Mouse (Mus musculus) ES-Bruce4 (cell line): ENCODE results near the gene Ganab. TPM values are rescaled to one million over a fixed set of nuclear protein-coding genes. Genes with fewer than 3 reads are reported as not detected.

Experiments
- H3K27ac ChIP-seq: 2 replicates; pipeline ENCODE4 v1.5.1; 2012; ENCODE audit warnings: low read length, inconsistent platforms; ENCODE audit not compliant: insufficient read depth
- H3K27me3 ChIP-seq: 2 replicates; pipeline ENCODE4 v1.6.1; 2012; ENCODE audit warnings: mild to moderate bottlenecking, low read length, inconsistent platforms; ENCODE audit not compliant: control insufficient read depth, poor library complexity, insufficient read depth, severe bottlenecking
- H3K36me3 ChIP-seq: 2 replicates; pipeline ENCODE4 v1.6.1; 2012; ENCODE audit warnings: inconsistent platforms, mild to moderate bottlenecking, low read length, moderate library complexity; ENCODE audit not compliant: control insufficient read depth, poor library complexity, insufficient read depth, severe bottlenecking
- H3K4me1 ChIP-seq: one replicate; pipeline ENCODE4 v1.8.1; 2011; ENCODE audit warnings: low read length; ENCODE audit not compliant: control insufficient read depth, insufficient read depth
- H3K4me3 ChIP-seq: 2 replicates; pipeline ENCODE4 v1.5.1; 2011; ENCODE audit warnings: low read depth, mild to moderate bottlenecking, low read length
- H3K9ac ChIP-seq: 2 replicates; pipeline ENCODE4 v1.6.1; 2012; ENCODE audit warnings: low read depth, mild to moderate bottlenecking, inconsistent platforms; ENCODE audit not compliant: poor library complexity, severe bottlenecking
- H3K9me3 ChIP-seq: replicated peaks from 2 replicates; pipeline ENCODE4 v1.6.1; 2012; ENCODE audit warnings: mild to moderate bottlenecking, low read length, inconsistent platforms; ENCODE audit not compliant: control insufficient read depth, poor library complexity, insufficient read depth, severe bottlenecking
- CTCF ChIP-seq: IDR thresholded peaks from one replicate; pipeline ENCODE4 v1.8.1; 2011; ENCODE audit warnings: low read depth, low read length
- EP300 ChIP-seq: IDR thresholded peaks from 2 replicates; pipeline ENCODE4 v1.6.1; 2011; ENCODE audit warnings: low read depth, low read length; ENCODE audit not compliant: insufficient read depth
- POLR2A ChIP-seq: IDR thresholded peaks from one replicate; pipeline ENCODE4 v1.8.1; 2011; ENCODE audit warnings: low read length; ENCODE audit not compliant: insufficient read depth
- polyA plus RNA-seq: library from polyadenylated mRNA; stranded (reverse); fragments of >200 nt; gene quantifications from 2 replicates; pipeline ENCODE4 v1.2.4, GENCODE M21; 2011; ENCODE audit warnings: low read depth; ENCODE audit not compliant: missing spikeins, insufficient read depth, insufficient read length

Gene Ganab
- polyA plus RNA-seq: 183 and 184 TPM in 2 replicates

DNA sequence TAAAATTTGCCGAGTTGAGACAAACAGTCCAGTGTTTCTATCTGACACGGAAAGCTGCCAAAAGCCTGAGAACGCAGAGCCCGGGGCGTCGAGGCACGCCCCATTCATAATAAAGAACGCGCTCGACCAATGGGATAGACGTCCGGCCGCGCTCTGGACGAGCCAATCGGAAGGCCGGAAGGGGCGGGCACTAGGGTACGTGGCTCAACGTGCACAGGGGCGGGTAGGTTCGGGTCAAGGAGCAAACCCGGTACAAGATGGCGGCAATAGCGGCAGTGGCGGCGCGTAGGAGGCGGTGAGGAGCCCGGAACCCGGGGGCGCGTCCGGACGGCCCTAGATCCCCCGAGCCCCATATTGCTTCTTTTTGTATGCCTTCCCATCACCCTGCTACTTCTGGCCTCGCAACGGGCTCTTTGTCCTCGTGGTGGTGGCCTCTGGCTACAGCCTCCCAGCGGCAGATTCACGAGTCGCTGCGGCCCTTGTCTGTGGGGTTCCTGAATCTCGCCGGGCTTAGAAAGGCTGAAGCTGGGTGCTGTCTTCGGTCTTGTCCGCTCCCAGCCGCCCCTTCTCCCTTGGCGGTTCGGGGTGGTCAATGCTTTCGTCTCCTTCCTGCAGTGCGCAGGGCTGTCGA is at the start of gene Ganab:
Ganab (plus strand) TSS at position 207 of the 631 bp plus-strand sequence.
- H3K27me3 ChIP-seq: no peaks in the 10 kb centered on the region
- no peak for TF ChIP-seq EP300
- TF ChIP-seq POLR2A: peak; percentile 68
- no peaks in the 10 kb centered on the region for H3K4me1 ChIP-seq
- H3K4me3 ChIP-seq: peak within 1 kb of the TSS; percentile 93
- peaks cover 26% of the 10 kb centered on the region for H3K36me3 ChIP-seq
- no peaks in the 10 kb centered on the region for H3K9me3 ChIP-seq
- H3K9ac ChIP-seq: peak within 1 kb of the TSS; percentile 94
- peak within 1 kb of the TSS; percentile 60 for H3K27ac ChIP-seq

DNA sequence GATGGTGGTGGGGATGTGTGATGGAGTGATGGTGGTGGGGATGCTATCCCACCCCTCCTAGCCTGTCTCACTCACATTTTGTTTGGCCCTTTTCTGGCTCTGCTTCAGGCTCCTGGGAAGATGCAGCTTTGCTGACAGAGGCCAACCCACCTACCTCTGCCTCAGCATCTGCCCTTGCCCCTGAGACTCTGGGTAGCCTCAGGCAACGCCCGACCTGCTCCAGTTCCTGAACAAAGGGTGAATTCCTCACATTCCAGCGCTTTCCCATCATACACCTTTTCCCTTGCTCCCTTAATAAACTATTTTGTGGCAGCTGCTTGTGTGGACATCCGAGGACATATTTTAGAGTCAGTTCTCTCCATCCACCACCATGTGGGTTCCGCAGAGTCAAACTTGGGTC is 49.5 kb upstream of the Ganab start:
- Histone ChIP-seq H3K9ac (no peak overlapping the region), H3K36me3 (peaks cover 7% of the 10 kb centered on the region), H3K4me1 (peaks cover 2% of the 10 kb centered on the region), H3K4me3 (no peak overlapping the region), H3K27me3 (no peaks in the 10 kb centered on the region), H3K9me3 (no peaks in the 10 kb centered on the region), H3K27ac (no peak overlapping the region)
- TF ChIP-seq POLR2A: no peak
- peak; percentile 49; the same call in 1 of the 2 replicates for TF ChIP-seq EP300
- TF ChIP-seq CTCF: no peak

DNA sequence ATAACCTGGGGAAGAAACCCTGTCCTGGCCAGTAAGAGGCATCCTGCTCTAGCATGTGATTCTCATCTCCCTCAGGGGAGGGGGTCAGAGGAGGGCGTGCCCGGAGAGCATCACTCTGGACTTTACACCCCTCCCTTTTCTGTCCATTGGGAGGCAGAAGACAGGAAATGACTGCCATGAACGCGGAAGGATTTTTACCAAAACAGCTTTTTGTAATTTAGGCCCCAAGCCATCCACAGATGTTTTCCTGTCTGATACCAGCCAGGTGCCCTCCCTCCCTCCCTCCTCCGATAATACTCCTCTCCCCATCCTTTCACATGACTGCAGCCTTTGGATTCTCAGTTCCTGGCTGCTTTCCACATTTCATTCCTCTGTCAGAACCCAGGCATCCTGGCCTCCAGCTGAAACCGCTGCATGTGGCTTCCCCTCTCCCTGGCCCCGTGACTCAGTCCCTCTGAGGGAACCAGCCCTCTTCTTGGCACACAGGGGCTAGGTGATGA is 47.4 kb upstream of the Ganab start, which contains the start of gene Lrrn4cl:
Lrrn4cl (plus strand) TSS at position 367 of the 500 bp plus-strand sequence.
- Histone ChIP-seq H3K9ac (peak within 1 kb of the TSS; percentile 66), H3K27ac (peak within 1 kb of the TSS; percentile 58), H3K9me3 (no peaks in the 10 kb centered on the region), H3K4me3 (peak within 1 kb of the TSS; percentile 62), H3K4me1 (peaks cover 2% of the 10 kb centered on the region), H3K27me3 (no peaks in the 10 kb centered on the region), H3K36me3 (peaks cover 7% of the 10 kb centered on the region)
- TF ChIP-seq POLR2A (peak; percentile 9), EP300 (no peak)

DNA sequence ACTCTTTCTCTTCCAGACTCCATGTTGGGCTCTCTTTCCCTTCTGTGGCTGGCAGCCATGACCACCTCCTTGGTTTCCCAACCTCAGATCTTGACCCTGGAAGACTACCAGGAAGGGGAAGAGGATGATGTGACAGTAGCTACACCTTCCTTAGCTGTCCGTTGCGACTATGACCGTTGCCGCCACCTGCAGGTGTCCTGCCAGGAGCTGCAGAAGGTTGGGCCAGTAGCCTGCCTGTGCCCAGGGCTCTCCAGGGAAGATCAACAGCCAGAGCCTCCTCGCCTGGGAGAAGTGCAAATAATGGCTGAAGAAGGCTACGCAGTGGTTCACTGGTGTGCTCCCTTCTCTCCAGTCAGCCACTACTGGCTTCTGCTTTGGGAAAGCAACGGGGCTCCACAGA is 46.2 kb upstream of the Ganab start:
- no peak overlapping the region for H3K27ac ChIP-seq
- no peaks in the 10 kb centered on the region for H3K9me3 ChIP-seq
- H3K27me3 ChIP-seq: no peaks in the 10 kb centered on the region
- H3K4me3 ChIP-seq: peak overlapping the region; percentile 46
- peaks cover 2% of the 10 kb centered on the region for H3K36me3 ChIP-seq
- H3K9ac ChIP-seq: 0 out of 2 replicates have a peak overlapping the region, but pooled peaks have one; percentile 9
- TF ChIP-seq CTCF: peak; percentile 47
- TF ChIP-seq EP300: no peak
- TF ChIP-seq POLR2A: no peak
- peaks cover 2% of the 10 kb centered on the region for H3K4me1 ChIP-seq

DNA sequence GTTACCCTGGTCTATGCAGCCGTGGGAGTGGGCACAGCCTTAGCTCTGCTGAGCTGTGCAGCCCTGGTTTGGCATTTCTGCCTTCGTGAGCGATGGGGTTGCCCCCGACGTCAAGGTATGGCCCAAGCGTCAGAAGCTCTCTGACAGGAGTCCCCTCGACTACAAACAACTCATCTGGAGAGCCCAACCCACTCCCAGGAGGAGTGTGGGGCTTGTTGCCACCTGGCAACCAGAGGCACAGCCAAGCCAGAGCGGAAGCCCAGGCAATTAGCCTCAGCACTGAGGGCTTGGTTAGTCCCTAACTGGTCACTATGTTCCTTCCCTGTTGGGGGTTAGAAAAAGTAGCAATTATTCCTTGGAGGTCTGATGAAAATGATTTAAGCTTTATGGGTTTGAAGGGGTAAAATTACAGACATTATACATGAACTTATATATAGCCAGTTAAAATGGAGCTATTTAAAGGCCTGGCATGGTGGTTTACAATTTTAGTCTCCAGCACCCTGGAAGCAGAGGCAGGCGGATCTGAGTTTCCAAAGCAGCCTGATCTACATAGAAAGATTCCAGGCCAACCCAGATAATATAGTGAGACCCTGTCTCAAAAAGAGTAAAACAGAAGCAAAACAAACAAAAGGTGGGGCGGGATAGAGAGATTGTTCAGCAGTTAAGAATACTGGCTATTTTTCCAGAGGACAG is 45.5 kb upstream of the Ganab start:
- H3K27me3 ChIP-seq: no peaks in the 10 kb centered on the region
- H3K36me3 ChIP-seq: no peaks in the 10 kb centered on the region
- no peak for TF ChIP-seq EP300
- no peak for TF ChIP-seq CTCF
- no peak for TF ChIP-seq POLR2A
- peak overlapping the region; percentile 46 for H3K4me3 ChIP-seq
- no peak overlapping the region for H3K27ac ChIP-seq
- no peaks in the 10 kb centered on the region for H3K9me3 ChIP-seq
- H3K9ac ChIP-seq: 0 out of 2 replicates have a peak overlapping the region, but pooled peaks have one; percentile 9
- H3K4me1 ChIP-seq: peaks cover 2% of the 10 kb centered on the region

DNA sequence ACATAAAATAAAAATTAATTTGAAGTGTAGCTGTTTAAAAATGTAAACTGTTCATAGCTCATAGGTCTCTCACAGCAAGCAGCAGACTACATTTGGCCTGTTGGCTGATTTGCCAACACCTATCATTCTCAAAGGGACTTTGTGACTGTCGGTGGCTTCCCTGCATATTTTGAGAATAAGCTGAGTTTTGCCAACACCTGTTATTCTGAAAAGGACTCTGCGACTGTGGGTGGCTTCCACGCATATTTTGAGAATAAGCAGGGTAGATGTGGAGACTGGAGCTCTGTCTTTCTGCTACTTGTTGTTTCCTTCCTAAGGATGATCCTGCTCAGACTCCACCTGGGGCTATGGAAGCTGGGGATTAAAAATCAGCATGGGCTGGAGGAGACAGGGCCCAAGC is 44.8 kb upstream of the Ganab start:
- no peak for TF ChIP-seq POLR2A
- no peak for TF ChIP-seq EP300
- no peak for TF ChIP-seq CTCF
- Histone ChIP-seq H3K9ac (no peak overlapping the region), H3K27ac (no peak overlapping the region), H3K9me3 (no peaks in the 10 kb centered on the region), H3K36me3 (no peaks in the 10 kb centered on the region), H3K4me1 (no peaks in the 10 kb centered on the region), H3K27me3 (no peaks in the 10 kb centered on the region), H3K4me3 (no peak overlapping the region)
